Mouse (Mus musculus): Measurements from ENCODE around the gene Mt3.
"Not testable (repeated sequence)": the region's sequence is repeated elsewhere in the genome, so short reads cannot be mapped to it uniquely, and the experiment has no call there.

The Mt3 gene

DNA sequence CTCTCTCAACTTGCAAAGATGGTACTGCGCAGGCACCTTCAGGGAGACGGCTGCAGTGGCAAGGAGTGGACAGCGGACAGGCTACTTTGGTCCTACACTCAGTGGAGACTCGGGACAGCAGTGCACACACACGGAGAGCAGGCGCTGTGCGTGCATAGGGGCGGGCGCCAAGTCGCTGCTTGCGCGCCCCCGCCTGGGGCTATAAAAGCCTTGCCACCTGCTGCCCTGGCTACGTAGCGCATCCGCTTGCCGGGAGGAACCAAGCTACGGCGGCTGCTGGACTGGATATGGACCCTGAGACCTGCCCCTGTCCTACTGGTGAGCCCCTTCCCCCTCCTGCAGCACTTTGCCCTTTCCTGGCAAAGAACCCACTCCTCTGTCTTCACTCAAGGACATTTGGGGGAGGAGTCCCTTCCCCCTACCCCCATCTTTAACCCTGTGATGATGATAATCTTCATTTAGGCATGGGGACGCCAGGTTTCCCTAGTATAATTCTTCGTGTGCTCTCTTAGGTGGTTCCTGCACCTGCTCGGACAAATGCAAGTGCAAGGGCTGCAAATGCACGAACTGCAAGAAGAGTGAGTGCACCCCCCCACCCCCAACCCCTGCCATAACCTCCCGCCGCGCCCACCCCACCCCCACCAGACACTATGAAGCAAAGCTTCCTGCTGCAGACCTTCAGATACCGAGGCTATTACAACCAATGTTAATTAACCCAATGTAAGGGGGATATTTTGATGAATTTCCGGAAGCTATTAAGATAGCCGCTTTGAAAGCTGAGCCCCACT is at the start of gene Mt3:
Gene Mt3 (plus strand): TSS at position 95 of the 788 bp plus-strand sequence.
- DNase-seq (ENCODE audit: low spot score in 2 of 2), result no peak

GRCm38 (mm10) chr8:94104146-94104545 is 48.3 kb upstream of the Mt3 start:
- DNase-seq (ENCODE audit: low spot score in 2 of 2), result no peak

- DNase-seq (ENCODE audit: low spot score in 2 of 2), result no peak
Observed at GRCm38 (mm10) chr8:94107871-94108270, 44.5 kb upstream of the Mt3 start.

GRCm38 (mm10) chr8:94109396-94109795 is 43.0 kb upstream of the Mt3 start:
- DNase-seq (ENCODE audit: low spot score in 2 of 2), result peak; percentile 36 to 64

GRCm38 (mm10) chr8:94109835-94110234 is 42.6 kb upstream of the Mt3 start:
- no peak for DNase-seq (ENCODE audit: low spot score in 2 of 2)

GRCm38 (mm10) chr8:94110526-94111177 is 41.8 kb upstream of the Mt3 start:
- DNase-seq (ENCODE audit: low spot score in 2 of 2), result no peak

- DNase-seq (ENCODE audit: low spot score in 2 of 2), result no peak
Observed at GRCm38 (mm10) chr8:94113435-94113834, 39.0 kb upstream of the Mt3 start.

GRCm38 (mm10) chr8:94113972-94114371 is 38.4 kb upstream of the Mt3 start:
- DNase-seq (ENCODE audit: low spot score in 2 of 2), result no peak

DNA sequence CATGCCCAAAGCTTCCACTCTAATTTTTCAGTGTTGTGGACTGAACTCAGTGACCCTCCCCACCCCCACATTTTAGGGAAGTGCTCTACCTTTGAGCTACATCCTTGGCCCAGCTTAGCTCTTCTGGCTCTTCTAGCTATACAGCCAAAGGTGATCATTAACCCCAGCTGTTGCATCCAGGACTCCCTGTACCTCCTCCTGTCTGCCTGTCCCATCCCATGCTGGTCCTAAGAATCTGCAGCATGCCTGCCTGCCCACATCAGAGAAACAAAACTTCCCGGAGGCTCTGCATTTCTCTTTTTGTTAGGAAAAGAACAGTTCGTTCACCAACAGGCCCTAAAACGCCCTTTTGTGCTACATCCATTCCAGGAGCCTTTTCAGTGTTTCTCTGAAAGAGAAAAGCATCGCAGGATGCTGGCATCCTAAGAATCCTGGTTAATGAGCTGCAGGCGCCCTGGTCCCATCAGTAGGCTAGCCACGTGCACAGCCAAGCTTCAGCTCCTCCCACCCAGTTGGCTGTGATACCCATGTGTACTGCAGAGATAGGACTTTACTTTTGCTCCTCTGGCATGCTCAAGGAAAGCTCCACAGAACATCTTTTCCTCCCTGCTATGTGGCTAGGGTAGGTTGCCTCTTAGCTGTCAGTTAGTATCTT is 33.5 kb upstream of the Mt3 start:
- DNase-seq (ENCODE audit: low spot score in 2 of 2), result peak in 1 of 2 experiments; percentile 34

- DNase-seq (ENCODE audit: low spot score in 2 of 2), result no peak
Observed at GRCm38 (mm10) chr8:94121625-94122024, 30.8 kb upstream of the Mt3 start.

GRCm38 (mm10) chr8:94122711-94123468 is 29.5 kb upstream of the Mt3 start:
- no peak for DNase-seq (ENCODE audit: low spot score in 2 of 2)

GRCm38 (mm10) chr8:94127711-94128110 is 24.7 kb upstream of the Mt3 start:
- no peak for DNase-seq (ENCODE audit: low spot score in 2 of 2)

- no peak for DNase-seq (ENCODE audit: low spot score in 2 of 2)
Observed at GRCm38 (mm10) chr8:94129133-94129789, 23.1 kb upstream of the Mt3 start.

DNA sequence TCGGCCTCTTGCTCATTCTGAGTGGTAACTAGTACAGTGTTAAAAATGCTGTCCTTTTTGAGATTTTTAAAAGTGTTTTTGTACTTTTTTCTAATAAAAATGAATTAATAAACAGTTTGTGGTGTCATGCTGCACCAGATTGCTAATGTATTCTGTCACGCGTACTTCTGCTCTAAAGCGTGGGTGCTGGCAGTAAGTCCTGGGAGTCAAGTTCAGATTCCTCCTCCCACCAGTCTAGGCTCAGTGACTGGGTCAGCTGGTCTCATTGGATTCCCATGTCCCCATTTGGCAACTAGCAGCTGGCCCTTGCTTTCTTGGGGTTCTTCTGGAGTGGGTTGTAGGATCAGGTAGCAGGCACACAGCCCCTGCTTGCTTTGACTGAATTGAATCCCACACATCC is 22.3 kb upstream of the Mt3 start:
- DNase-seq (ENCODE audit: low spot score in 2 of 2), result no peak

- no peak for DNase-seq (ENCODE audit: low spot score in 2 of 2)
Observed at GRCm38 (mm10) chr8:94132096-94132495, 20.3 kb upstream of the Mt3 start.

GRCm38 (mm10) chr8:94134601-94135000 is 17.8 kb upstream of the Mt3 start:
- DNase-seq (ENCODE audit: low spot score in 2 of 2), result not testable (repeated sequence)

- DNase-seq (ENCODE audit: low spot score in 2 of 2), result no peak
Observed at GRCm38 (mm10) chr8:94135556-94135955, 16.9 kb upstream of the Mt3 start.

GRCm38 (mm10) chr8:94136192-94136591 is 16.2 kb upstream of the Mt3 start:
- no peak for DNase-seq (ENCODE audit: low spot score in 2 of 2)

- no peak for DNase-seq (ENCODE audit: low spot score in 2 of 2)
Observed at GRCm38 (mm10) chr8:94136933-94137332, 15.5 kb upstream of the Mt3 start, which contains the start of gene Mt4. TSS of gene Mt4 (plus strand) at chr8:94137197.

GRCm38 (mm10) chr8:94140266-94140795 is 12.1 kb upstream of the Mt3 start:
- no peak for DNase-seq (ENCODE audit: low spot score in 2 of 2)

- DNase-seq (ENCODE audit: low spot score in 2 of 2), result no peak
Observed at GRCm38 (mm10) chr8:94148236-94148635, 4.2 kb upstream of the Mt3 start.
